Mouse (Mus musculus) embryonic facial prominence, embryonic 11.5 days (tissue): ENCODE data around the gene D630045J12Rik. TPM values are rescaled to one million over a fixed set of nuclear protein-coding genes. Genes with fewer than 3 reads are reported as not detected.

ENCODE experiments used
- ATAC-seq: fragments of 200-750 bp; cut with Nextera tagmentation; replicated peaks from 2 replicates; pipeline ENCODE4 v1.8.0; 2017; ENCODE audit warnings: low read depth; ENCODE audit not compliant: insufficient number of reproducible peaks, low FRiP score, low TSS enrichment
- DNase-seq: peaks from one replicate; pipeline ENCODE4 v3.0.0-alpha.2; 2015; ENCODE audit warnings: low spot score
- H3K27ac ChIP-seq: fragments of 300-500 bp; sonication (generic); replicated peaks from 2 replicates; pipeline ENCODE4 v1.5.1; 2014; ENCODE audit warnings: mild to moderate bottlenecking, low read depth, low read length, control low read depth
- H3K27me3 ChIP-seq: fragments of 300-500 bp; sonication (generic); 2 replicates; pipeline ENCODE4 v1.6.1; 2014; ENCODE audit warnings: mild to moderate bottlenecking, low read length, moderate library complexity, mixed read lengths; ENCODE audit not compliant: control insufficient read depth, insufficient read depth
- H3K36me3 ChIP-seq: fragments of 300-500 bp; sonication (generic); replicated peaks from 2 replicates; pipeline ENCODE4 v1.6.1; 2014; ENCODE audit warnings: low read depth, mild to moderate bottlenecking, low read length, moderate library complexity, mixed read lengths; ENCODE audit not compliant: control insufficient read depth, insufficient read depth
- H3K4me1 ChIP-seq: fragments of 300-500 bp; sonication (generic); 2 replicates; pipeline ENCODE4 v1.6.1; 2014; ENCODE audit warnings: low read length, mixed read lengths; ENCODE audit not compliant: control insufficient read depth, insufficient read depth
- H3K4me2 ChIP-seq: fragments of 300-500 bp; sonication (generic); 2 replicates; pipeline ENCODE4 v1.6.1; 2014; ENCODE audit warnings: low read depth, mild to moderate bottlenecking, control low read depth, low read length, moderate library complexity
- H3K4me3 ChIP-seq: fragments of 300-500 bp; sonication (generic); 2 replicates; pipeline ENCODE4 v1.5.1; 2014; ENCODE audit warnings: low read depth, low read length, control low read depth
- H3K9ac ChIP-seq: fragments of 300-500 bp; sonication (generic); replicated peaks from 2 replicates; pipeline ENCODE4 v1.6.1; 2014; ENCODE audit warnings: mild to moderate bottlenecking, control low read depth, low read length
- H3K9me3 ChIP-seq: fragments of 300-500 bp; sonication (generic); replicated peaks from 2 replicates; pipeline ENCODE4 v1.6.1; 2016; ENCODE audit warnings: mild to moderate bottlenecking, low read length, inconsistent platforms, mixed read lengths; ENCODE audit not compliant: control insufficient read depth
- WGBS: fragments of 180-500 bp; shearing (Covaris S2); extraction: QIAGEN DNeasy Blood & Tissue Kit; methylation state at CpG from one replicate; pipeline ENCODE4 v1.1.7; 2014; 5-methylcytosine and 5-hydroxymethylcytosine counted together
- polyA plus RNA-seq: library from polyadenylated mRNA; unstranded; fragments of >200 nt; fragmentation: Nextera tagmentation; extraction: Ambion mirVana; gene quantifications from 2 replicates; pipeline ENCODE4 v1.2.1, GENCODE M21; 2014

D630045J12Rik gene
- polyA plus RNA-seq, 1 experiment from 2014 or later: 8.8 TPM

DNA sequence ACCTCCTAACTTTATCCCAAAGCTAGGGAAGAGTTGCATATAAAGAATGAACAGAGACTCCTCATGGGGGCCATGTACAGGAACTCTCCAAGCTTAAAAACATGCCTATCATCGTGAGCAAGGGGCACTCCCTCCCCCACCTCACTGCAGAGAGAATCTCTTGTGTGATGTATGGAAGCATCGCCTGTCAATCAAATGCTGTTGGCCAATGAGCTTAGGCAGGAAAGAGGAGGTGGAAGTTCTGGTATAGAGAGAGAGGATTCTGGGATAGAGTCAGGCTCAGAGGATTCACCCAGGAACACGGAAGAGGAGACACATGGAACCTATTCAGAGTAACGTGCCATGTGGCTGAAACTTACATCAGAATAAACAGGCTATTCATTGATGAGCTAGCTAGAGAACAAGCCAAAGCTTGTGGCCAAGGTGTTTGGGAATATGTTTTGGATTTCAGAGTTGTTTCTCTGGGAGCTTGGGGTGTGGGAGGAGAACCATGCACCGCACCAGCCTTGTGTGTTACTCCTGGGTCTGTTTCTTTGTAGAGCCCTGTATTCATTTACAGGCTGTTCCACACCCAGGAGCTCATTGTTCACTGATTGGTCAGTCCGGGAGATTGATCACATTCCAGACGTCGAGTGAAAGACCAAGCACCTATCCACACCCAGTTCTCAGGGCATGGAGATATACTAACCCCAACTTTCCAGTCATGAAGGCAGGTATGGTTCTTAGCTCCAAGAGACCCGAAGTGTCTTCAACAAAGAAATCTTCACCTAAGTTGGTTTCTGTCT lies 166.4 kb downstream of the D630045J12Rik start:
- no peak overlapping the region for H3K4me3 ChIP-seq
- ATAC-seq (no peak), DNase-seq (no peak)
- H3K4me1 ChIP-seq: no peaks in the 10 kb centered on the region
- H3K9ac ChIP-seq: no peak overlapping the region
- no peak overlapping the region for H3K27ac ChIP-seq
- H3K4me2 ChIP-seq: no peak overlapping the region
- WGBS: 77% methylated on average over 9 of the region's 9 CpGs
- H3K27me3 ChIP-seq: no peaks in the 10 kb centered on the region
- no peaks in the 10 kb centered on the region for H3K9me3 ChIP-seq
- H3K36me3 ChIP-seq: no peaks in the 10 kb centered on the region

DNA sequence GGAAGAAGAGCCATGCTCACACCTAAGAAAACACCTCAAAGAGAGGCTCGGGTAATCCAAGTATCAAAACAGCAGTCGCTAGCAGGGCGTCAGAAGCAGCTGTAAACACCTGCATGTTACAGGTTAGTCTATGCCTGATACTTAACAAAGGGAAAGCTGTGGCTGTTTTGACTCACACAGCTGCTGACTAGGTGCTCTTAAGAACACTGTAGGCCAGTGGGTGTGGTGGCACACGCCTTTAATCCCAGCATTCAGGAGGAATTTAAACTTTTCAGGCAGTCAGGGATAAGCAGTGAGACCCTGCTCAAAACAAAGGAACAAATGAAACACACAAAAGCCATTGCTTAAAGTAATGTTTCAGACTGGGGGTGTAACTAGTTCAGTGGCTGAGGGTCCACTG lies 170.6 kb downstream of the D630045J12Rik start:
- H3K4me2 ChIP-seq: no peak overlapping the region
- H3K9me3 ChIP-seq: no peaks in the 10 kb centered on the region
- DNase-seq (no peak), ATAC-seq (no peak)
- H3K9ac ChIP-seq: no peak overlapping the region
- no peaks in the 10 kb centered on the region for H3K36me3 ChIP-seq
- H3K4me1 ChIP-seq: no peaks in the 10 kb centered on the region
- WGBS: 50% methylated on average over 4 of the region's 4 CpGs
- H3K27me3 ChIP-seq: no peaks in the 10 kb centered on the region
- H3K27ac ChIP-seq: no peak overlapping the region
- no peak overlapping the region for H3K4me3 ChIP-seq

DNA sequence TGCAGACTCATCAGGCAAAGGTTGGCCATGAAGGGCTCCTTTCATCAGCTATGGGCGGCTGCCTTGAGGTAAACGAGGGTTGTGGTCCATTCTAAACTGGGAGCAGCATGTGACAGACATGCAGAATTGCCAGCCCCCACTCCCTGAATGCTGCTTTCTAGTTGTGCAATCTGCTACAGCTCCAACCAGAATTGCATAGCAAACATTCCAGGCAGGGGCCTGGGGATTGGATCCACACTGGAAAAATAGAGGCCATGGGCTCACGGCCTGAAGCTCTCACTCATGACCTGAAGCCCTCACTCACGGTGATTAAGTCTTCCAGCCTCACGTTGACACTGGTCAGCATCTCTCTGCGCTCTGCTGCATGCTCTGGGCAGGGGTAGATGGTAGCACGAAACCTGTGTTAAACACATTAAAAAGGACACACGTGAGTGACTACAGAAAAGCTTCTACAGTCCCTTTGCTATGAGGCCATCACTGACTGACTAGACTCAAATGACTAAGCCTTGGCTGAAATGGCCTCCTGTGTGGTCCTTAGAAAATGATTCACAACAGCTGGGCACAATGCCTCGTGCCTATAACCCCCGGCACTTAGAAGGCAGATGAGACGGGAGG lies 172.0 kb downstream of the D630045J12Rik start:
- H3K4me1 ChIP-seq: no peaks in the 10 kb centered on the region
- no peak overlapping the region for H3K4me2 ChIP-seq
- WGBS: 48% methylated on average over 11 of the region's 11 CpGs
- no peak overlapping the region for H3K4me3 ChIP-seq
- no peak for ATAC-seq
- H3K9me3 ChIP-seq: no peaks in the 10 kb centered on the region
- H3K9ac ChIP-seq: no peak overlapping the region
- no peaks in the 10 kb centered on the region for H3K36me3 ChIP-seq
- no peak overlapping the region for H3K27ac ChIP-seq
- peak; percentile 27 for DNase-seq
- H3K27me3 ChIP-seq: no peaks in the 10 kb centered on the region

DNA sequence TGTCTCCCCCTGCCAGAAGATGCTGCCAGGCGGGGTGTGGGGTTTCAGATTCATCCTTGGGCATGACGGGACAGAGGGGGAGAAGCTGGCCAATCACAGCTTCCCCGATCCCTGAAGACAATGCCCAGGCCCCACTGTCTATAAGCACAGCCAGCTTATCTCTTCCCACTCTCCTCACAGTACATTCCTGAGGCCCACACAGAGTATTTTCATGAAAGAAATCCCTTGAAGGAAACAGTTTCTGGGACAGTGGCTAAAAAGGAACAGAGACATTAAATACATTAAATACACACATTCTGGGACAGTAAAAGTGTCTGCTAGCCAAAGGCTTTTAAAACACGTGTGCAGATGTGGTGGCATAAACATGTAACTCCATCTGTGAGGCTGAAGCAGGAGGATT lies 173.4 kb downstream of the D630045J12Rik start:
- 70% methylated on average over 4 of the region's 4 CpGs for WGBS
- no peaks in the 10 kb centered on the region for H3K4me1 ChIP-seq

DNA sequence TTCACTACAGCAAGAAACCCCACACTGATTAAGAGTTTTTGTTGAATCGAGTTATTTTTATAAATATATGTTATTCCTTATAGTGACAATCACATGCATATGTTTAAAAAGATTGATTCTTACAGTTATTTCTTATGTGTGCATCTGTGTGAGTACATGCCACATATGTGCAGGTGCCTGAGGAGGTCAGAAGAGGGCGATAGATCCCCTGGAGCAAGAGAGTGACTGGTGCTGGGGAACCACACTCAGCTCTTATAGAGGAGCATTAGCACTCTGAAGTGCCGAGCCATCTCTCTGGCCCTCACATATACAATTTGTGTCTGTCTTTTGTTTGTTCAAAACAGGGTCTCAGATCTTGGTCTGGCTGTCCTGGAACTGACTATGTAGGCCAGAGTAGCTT lies 180.2 kb downstream of the D630045J12Rik start:
- Histone ChIP-seq H3K36me3 (no peaks in the 10 kb centered on the region), H3K4me3 (no peak overlapping the region), H3K9me3 (no peaks in the 10 kb centered on the region), H3K27ac (no peak overlapping the region), H3K4me1 (no peaks in the 10 kb centered on the region), H3K4me2 (no peak overlapping the region), H3K9ac (no peak overlapping the region), H3K27me3 (no peaks in the 10 kb centered on the region)
- DNase-seq (no peak), ATAC-seq (no peak)
- 83% methylated on average over 3 of the region's 3 CpGs for WGBS

More for the DNA sequence above, 173.4 kb downstream of the D630045J12Rik start:
- DNase-seq (no peak), ATAC-seq (no peak)
- no peak overlapping the region for H3K9ac ChIP-seq
- no peaks in the 10 kb centered on the region for H3K9me3 ChIP-seq
- H3K27me3 ChIP-seq: no peaks in the 10 kb centered on the region
- no peak overlapping the region for H3K27ac ChIP-seq
- H3K36me3 ChIP-seq: no peaks in the 10 kb centered on the region
- no peak overlapping the region for H3K4me3 ChIP-seq
- H3K4me2 ChIP-seq: no peak overlapping the region

Other genes with a start within 250 kb of the D630045J12Rik start
- 1.9 and 2.0 TPM in 2 replicates for gene Svopl, start 207.0 kb downstream of the D630045J12Rik start, polyA plus RNA-seq
- gene Tmem213, start 144.8 kb downstream of the D630045J12Rik start, polyA plus RNA-seq: not detected in 2 replicates
- not detected in 2 replicates for gene Atp6v0a4, start 129.4 kb downstream of the D630045J12Rik start, polyA plus RNA-seq
- 16.3 and 19.4 TPM in 2 replicates for gene Zc3hav1l, start 45.2 kb upstream of the D630045J12Rik start, polyA plus RNA-seq
- gene Zc3hav1, start 100.6 kb upstream of the D630045J12Rik start, polyA plus RNA-seq: 1.6 and 1.8 TPM in 2 replicates
- 10.4 and 11.8 TPM in 2 replicates for gene Ttc26, start 127.5 kb upstream of the D630045J12Rik start, polyA plus RNA-seq
- 12.4 and 12.5 TPM in 2 replicates for gene Ubn2, start 179.9 kb upstream of the D630045J12Rik start, polyA plus RNA-seq